Mouse (Mus musculus): ENCODE measurements around the gene Micu2. TPM values are rescaled to one million over a fixed set of nuclear protein-coding genes. Genes with fewer than 3 reads are reported as not detected.
"Not testable (repeated sequence)": the region's sequence is repeated elsewhere in the genome, so short reads cannot be mapped to it uniquely, and the experiment has no call there.

The Micu2 gene
- total RNA-seq, 2 experiments from 2014 or later = 77.3 to 83.5 TPM

DNA sequence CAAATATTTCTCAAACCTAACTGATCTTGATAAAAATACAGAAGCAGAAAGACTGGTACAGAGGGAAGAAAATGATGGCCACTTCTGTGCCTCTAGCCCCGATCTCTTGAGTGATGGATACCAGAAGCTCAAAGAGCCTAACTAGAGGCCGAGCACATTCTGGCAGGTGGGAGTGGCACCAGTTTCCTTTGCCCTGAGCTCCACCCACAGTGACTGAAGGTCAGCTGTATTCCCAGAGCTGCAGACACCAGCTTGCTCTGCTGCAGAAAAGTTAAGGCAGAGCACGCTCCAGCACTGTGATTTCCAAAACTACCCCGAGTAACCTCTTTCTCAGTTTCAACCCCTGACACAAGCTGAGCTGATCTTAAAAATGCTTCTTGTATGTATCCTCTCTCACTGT is 37.2 kb downstream of the Micu2 start:
- DNase-seq = no peak

DNA sequence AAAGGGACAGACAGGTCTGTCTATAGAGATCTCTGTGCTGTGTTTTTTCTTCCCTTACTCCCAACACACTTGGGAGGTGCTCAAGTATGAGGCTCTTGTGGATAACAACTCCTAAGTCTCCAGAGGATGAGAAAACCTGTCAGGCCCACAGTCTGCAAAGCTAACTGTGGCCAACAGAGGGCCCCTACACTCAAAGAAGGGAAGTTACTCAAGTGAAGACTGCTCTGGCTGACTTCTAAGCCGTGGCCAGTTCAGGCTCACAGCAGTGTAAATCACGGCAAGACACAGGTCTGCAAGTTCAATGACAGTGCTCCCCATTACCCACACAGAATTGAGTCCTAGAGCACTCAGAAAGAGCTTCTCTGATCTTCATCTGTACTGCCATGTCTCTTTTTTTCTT is 48.0 kb downstream of the Micu2 start:
- DNase-seq = peak; percentile 6 to 23

DNA sequence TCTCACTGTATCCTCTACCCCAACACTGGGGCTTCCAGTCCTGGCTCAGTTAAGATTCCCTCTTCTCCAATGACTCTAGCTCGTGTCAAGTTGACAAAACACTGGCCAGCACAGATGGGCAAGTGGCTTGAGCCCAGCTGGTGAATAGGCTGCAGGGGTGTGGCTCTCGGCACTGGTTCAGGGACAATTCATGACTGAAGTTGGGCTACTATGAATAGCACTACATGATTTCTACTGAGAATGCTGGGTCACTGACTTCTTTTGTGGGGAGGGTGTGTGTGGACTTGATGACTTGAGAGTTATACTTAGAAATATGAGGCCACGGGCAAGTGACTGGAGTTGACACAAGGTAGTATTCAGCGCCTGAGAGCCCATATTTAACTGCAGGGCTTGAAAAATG is 53.2 kb downstream of the Micu2 start:
- peak; percentile 80 to 87 for DNase-seq

DNA sequence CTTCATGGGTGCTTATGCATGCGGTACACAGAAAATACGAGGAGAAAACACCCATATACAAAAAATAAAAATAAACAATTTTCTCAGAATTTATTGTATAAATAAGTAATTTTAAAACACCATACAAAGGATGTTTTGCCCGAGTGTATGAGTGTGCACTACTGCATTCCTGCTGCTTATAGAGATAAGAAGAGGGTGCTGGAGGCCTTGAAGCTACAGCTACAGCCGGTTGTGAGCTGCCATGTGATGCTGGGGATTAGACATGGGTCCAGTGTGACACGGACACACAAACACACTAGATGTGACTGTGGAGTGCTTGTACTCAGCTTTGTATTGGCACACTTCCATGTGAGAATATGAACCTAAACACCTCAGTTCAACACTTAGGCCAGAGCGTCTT is 61.8 kb downstream of the Micu2 start:
- no peak for DNase-seq

DNA sequence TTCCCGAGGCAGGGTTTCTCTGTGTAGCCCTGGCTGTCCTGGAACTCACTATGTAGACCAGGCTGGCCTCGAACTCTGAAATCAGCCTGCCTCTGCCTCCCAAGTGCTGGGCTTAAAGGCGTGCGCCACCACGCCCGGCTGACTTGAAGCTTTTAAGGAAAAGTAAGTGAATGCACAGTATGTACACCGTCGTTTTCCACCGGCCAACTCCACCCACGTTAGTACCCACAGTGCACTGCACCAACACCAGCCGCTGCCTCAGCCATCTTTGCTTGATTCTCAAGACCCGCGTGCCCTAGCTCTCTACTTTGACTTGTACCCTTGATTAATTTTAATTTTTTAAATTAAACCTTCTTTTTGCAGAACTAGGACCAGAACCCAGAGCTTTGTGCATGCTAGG is 64.4 kb downstream of the Micu2 start:
- no peak for DNase-seq

DNA sequence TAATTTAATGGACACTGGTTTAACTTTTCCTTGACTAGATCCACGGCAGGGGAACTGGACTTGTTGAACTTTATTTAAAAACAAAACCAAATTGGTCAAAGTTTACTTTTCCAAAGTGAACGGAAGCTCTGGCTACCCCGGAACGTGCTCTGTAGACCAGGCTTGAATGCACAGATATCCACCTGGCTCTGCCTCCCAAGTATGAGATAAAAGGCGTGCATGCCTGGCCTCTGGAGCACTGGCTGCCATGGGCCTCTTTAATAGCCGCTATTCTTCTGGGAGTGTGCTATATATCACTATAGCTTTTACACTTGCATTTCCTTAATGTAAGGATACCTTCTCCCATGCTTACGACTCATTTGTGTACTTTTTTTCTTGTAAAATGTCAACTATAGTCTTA is 65.5 kb downstream of the Micu2 start:
- no peak for DNase-seq

DNA sequence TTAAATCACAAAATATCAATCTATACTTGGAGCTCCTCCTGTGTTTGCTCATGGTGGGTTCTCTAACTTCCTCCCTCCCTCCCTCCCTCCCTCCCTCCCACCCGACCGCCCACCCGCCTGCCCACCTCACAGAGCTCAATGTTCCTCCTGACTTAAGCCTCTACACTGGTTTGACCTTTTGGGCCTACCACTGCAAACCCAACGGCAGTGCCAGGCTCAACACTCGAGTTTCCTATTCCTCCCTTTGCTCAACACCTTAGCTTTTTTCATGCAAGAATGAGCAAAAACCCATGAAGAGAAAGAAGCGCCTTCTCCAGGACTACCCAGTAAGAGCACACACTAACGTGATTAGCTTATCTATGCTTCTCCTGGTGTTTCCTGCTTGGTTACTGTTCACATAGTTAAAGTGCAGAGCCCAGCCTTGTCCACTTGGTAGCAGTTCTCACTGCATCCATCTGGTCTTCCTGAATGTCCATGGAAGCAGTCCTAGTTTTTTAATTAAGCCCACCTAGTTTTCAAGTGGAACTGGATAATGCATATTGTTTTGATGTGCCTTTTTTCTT is 66.1 kb downstream of the Micu2 start:
- no peak for DNase-seq

DNA sequence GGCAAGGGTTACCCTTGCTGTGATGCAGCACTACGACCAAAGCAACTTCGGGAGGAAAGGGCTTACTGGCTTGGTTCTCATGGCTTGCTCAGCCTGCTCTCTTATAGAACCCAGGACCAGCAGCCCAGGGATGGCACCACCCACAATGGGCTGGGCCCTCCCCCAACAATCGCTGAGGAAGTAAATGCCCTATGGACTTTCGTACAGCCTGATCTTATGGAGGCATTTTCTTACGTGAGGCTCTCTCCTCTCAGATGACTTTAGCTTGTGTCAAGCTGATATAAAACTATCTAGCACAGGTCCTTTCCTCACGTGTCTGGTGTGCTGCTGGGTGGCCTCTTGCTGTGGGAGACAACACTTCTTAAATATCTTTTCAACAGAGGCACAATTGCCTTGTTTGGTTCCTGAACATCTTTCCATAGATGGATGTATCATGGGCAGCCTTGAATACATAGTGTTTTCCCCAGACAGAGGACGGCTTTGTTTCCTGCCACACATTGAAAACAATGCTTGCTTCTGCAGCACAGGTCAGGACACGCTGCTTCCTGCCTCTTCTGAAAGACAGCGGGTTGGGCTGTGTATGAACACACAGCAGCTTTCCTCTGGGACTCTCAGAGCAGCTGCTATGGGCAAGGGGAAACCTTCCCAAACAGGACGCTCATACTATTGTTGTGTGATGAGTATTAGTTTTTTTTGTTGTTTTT is 77.5 kb downstream of the Micu2 start:
- DNase-seq = peak; percentile 25 to 64

DNA sequence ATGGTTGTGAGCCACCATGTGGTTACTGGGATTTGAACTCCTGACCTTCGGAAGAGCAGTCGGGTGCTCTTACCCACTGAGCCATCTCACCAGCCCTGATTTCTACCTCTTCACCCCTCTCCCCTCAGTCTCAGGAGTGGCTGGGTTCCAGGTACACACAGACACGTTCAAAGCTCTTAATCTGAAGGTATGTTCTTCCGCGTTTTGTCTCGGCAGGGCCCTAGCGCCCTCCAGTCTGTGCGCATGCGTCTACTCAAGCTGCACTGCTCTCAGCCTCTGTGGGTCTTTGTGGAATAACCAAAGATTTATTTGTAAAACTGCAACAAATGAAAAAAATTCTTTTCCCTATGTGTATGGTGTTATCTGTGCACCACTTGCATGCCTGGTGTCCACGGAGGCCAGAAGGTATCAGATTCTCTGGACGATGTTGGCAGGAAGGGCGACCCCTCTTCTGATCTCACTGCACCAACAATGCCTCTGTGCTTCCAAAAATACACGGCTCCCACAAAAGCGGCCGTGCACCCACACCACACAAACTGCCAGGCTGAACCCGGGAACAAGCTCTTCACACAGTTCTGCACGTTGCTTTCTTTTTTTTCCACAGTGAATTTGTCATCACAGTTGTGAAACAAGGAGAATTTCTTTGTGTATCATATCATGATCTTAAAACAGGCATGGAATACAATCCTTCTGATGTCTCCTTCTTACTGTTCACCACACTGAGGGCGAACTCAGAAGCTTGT is 78.3 kb downstream of the Micu2 start:
- peak in 1 of 2 experiments; percentile 28 for DNase-seq

DNA sequence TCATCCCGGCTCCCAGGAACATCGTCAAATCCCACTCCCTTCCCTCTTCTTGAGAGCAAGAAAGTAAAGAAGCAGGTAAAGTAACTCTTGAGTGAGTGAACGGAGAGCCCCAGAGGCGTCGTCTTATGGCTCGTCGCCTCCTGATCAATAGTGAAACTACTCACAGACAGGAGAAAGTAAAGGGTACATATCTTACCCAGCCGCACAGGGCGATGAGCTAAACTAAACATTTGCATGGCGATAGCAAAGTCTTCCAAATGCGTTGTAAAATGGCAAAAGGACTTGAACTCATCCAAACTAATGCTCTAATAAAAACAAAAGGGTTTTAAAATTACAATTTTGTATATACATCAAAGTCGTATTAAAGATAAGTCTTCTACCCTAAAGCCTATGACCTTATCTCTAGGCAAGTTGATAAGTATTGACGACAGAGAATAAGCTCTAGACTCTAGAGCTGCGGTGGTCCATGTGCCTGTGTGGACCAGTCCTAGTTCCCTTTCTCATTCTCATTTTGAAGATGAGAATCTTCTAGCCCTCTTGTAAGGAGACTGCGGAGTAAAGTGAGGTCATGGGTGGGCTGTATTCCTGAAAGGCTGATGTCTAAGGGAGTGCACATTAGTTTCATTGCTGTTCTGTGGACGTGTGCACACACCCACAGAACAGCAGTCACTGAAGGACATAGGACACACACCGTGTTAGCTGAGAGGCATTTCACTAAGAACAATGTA is 79.8 kb downstream of the Micu2 start:
- no peak for DNase-seq

DNA sequence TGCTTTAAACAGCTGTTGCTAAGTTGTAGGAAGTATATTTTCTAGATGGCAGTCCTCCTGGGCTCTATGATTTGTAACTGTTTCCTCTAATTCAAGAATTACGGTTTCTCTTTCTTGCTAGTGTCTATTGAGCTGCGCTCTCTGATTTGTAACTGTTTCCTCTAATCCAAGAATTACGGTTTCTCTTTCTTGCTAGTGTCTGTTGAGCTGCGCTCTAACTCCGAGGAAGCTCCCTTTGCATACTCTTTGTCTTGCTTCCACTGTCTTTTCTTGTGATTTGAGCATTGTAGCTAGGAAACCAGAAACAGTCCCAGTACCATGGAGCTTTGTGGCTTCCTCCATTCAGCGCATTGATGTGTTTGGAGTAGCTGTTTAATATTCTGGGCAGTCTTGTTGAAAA is 83.7 kb downstream of the Micu2 start:
- no peak for DNase-seq

DNA sequence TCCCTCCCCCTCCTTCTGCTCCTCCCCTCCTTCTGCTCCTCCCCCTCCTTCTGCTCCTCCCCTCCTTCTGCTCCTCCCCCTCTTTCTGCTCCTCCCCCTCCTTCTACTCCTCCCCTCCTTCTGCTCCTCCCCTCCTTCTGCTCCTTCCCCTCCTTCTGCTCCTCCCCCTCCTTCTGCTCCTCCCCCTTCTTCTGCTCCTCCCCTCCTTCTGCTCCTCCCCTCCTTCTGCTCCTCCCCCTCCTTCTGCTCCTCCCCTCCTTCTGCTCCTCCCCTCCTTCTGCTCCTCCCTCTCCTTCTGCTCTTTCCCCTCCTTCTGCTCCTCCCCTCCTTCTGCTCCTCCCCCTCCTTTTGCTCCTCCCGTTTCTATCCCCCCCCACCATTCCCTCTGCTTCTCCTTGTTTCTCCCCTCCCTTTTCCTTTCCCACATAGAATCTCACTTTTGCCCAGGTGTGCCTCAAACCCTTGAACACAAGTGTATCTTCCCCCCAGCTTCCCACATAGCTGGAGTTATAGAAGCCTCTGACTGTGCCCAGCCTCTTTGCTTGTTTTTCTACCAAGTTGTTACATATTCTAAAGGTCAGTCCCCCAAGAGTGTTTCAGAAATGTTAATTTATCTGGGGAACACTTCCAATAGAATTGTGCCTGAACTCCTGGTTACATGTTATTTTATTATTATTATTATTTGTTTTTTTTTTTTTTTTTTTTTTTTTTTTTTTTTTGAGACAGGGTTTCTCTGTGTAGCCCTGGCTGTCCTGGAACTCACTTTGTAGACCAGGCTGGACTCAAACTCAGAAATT is 86.7 kb downstream of the Micu2 start:
- not testable (repeated sequence) for DNase-seq

DNA sequence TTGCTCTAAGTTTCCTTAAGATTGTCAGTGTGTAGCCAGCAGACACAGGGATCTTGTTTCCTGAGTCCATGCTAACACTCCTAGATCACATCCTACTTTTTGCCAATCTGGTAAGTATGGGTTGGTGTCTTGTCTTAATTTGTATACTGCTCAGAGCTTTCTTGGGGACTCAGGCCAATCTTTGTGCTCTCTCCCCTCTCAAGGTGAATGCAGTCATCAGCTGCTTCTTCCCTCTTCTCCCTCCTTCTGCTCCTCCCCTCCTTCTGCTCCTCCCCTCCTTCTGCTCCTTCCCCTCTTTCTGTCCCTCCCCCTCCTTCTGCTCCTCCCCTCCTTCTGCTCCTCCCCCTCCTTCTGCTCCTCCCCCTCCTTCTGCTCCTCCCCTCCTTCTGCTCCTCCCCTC is 87.3 kb downstream of the Micu2 start:
- DNase-seq = not testable (repeated sequence)

DNA sequence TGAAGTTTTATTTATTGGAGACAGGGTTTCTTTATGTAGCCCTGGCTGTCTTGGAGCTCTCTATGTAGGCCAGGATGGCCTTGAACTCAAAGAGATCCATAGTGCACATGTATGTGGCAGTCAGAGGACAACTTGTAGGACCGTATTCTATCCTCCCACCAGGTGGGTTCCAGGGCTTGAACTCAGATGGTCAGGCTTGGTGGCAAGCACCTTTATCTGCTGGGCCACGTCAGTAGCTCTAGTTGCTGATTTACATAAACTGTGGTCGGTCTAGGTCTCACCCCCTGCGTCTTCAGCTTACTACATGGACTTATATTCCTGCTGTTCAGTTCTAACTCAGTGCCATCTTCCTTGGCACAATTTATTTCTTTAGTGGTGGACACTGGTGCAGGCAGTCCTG is 87.7 kb downstream of the Micu2 start:
- no peak for DNase-seq

DNA sequence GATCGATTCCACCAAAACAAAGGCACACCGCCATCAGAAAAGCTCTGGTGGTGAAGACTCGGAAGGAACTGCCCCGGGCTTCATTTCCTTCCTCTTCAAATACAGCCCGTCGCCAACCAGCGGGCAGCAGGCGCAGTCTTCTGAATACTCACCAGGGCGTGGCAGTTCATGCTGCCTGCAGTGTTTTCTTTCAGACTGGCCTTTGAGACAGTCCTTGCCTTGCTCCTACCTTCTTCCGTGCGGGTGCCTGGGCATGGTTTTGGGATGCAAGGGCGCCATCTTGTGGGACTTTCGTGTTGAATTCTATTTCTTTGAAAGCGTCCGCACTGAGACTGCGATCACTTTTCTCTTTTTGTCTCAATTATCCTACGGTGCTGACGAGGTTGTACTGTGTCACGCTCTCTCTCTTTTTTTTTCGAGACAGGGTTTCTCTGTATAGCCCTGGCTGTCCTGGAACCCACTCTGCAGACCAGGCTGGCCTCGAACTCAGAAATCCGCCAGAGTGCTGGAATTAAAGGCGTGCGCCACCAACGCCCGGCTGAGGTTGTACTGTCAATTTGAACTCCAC is 88.5 kb downstream of the Micu2 start:
- DNase-seq = peak; percentile 91 to 92

DNA sequence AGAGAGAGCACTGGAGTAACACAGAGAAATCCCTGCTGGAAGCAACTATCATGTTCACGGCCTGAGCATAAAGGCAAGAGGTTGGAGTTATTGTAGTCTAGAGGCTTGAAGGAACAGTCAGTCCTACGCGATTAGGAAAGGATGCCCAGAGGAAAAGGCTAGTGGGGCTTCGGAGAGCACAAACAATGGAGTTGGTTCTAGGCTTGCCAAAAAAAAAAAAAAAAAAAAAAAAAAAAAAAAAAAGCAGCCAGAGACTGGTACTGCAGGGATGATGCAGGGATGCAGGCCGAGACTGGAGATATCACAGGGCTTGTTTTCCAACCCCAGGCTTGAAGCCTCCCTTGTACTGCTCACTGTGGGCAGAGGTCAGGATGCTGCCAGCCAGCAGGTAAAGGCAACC is 89.8 kb downstream of the Micu2 start:
- no peak for DNase-seq

DNA sequence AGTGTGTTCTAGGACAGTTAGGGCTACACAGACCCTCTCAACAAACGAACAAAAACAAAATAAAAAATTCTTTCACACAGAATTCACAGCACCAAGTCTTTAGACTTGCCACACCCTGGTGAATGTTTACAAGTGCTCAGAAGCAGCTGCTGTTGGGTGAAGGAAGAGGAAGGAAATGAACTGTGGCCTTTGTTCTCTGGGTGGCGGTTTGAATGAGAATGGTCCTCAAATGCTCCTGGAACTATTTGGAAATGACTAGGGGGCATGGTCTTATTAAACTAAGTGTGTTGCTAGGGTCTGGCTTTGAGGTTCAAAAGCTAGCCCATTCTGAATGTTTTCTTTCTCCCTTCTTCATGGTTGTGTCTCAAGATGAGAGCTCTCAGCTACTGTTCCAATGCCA is 90.6 kb downstream of the Micu2 start:
- peak in 1 of 2 experiments; percentile 50 for DNase-seq

DNA sequence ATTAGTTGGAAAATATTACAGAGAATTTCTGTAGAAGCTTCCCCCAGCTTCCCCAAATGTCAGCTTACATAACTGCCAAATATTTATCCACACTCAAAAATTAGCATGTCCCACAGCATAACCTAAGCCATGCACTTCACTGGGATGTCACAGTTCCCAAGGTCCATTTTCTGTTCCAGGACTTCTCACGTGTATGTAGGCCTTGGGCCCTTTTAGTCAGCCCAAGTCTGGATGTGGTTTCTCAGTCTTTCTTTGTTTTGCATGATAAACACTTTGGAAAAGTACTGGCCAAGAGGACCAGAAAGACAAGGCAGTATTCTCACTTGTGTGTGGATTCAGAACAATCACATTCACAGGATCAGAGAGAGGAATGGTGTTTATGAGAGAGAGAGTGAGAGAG is 97.1 kb downstream of the Micu2 start:
- no peak for DNase-seq

DNA sequence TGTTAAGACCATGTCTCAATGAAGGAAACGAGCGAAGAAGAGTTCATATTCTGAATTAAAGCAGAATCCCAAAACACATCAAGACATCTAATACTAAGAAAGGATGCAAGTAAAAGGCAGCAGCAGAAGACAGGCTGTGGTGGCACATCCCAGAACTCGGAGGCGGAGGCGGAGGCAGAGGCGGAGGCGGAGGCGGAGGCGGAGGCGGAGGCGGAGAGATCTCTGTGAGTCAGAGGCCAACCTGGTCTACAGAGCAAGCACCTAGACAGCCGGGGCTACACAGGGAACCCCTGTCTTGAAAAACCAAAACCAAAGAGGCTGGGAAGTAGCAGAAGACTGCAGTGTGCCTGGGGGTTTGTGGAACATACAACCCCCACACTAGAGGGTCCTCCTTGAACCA is 102.2 kb downstream of the Micu2 start:
- DNase-seq = no peak

DNA sequence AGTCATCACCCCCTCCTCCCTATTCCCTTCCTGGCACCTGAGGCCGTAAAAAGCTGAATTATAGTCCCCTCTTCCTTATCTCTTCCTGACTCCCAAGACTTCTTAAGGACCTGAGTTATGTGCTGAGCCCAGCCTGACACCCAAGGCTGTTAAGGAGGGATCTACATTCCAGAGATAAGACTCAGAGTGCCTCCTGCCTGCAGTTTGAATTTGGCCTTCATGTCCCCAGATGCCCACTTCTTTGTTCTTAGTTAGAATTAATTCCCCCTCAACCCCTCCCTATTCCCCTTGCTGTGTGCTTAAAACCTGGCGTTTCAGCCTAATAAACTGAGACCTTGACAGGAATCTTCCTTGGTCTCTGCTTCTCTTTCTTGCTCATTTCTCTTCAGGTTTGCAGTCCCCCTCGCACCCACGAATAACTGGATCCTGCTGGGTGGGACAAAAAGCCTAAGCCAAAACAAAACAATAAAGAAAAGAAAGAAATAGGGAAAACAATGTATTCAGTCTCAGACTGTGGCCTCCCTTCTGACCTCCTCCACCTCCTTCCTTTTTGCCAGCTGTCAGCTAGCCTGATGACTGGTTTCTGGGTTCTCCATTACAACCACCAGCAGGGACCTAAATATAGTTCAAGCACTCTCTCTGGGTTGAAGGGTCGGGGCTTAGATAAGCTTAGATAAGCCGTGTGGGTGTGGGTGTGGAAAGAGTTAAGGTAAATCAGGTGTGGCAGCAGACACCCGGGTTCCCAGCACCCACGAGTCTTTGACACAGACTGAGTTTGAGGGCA is 102.8 kb downstream of the Micu2 start:
- not testable (repeated sequence) for DNase-seq

DNA sequence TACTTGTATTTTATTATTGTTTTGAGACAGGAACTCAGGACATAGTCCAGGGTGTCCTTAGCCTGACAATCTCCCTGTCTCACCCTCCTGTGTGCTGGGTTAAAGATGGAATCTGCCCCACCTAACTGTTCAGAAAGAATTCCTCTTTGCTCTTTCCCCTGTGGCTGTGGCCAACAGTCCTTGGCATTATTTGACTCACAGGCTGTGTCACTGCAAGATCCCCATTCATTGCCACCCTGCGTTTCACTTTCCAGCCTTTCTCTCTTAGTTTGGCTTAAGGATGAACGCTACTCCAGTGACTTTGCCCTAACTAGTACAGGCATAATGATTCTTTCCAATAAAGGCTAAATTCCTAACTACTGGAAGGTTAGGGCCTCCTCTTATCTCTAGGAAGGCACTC is 104.7 kb downstream of the Micu2 start:
- no peak for DNase-seq
